Mouse (Mus musculus) limb, embryonic 11.5 days (tissue): Measurements from ENCODE around the gene C87436. TPM values are rescaled to one million over a fixed set of nuclear protein-coding genes. Genes with fewer than 3 reads are reported as not detected.
"Not testable (repeated sequence)": the region's sequence is repeated elsewhere in the genome, so short reads cannot be mapped to it uniquely, and the experiment has no call there.

Experiments used
- ATAC-seq: fragments of 200-750 bp; cut with Nextera tagmentation; 2 replicates; pipeline ENCODE4 v1.8.0; 2017; ENCODE audit warnings: low read depth; ENCODE audit not compliant: insufficient number of reproducible peaks, low FRiP score, low TSS enrichment
- DNase-seq: peaks from one replicate; pipeline ENCODE4 v3.0.0-alpha.2; 2015; ENCODE audit warnings: low spot score
- H3K27ac ChIP-seq: fragments of 300-500 bp; sonication (generic); replicated peaks from 2 replicates; pipeline ENCODE4 v1.5.1; 2014; ENCODE audit warnings: low read depth, mild to moderate bottlenecking, low read length
- H3K27me3 ChIP-seq: fragments of 300-500 bp; sonication (generic); 2 replicates; pipeline ENCODE4 v1.6.1; 2014; ENCODE audit warnings: mild to moderate bottlenecking, low read length, mixed read lengths; ENCODE audit not compliant: control insufficient read depth, insufficient read depth
- H3K36me3 ChIP-seq: fragments of 300-500 bp; sonication (generic); 2 replicates; pipeline ENCODE4 v1.6.1; 2014; ENCODE audit warnings: mild to moderate bottlenecking, low read length, moderate library complexity, mixed read lengths; ENCODE audit not compliant: control insufficient read depth, insufficient read depth
- H3K4me1 ChIP-seq: fragments of 300-500 bp; sonication (generic); 2 replicates; pipeline ENCODE4 v1.6.1; 2014; ENCODE audit warnings: low read length, mixed read lengths; ENCODE audit not compliant: control insufficient read depth, insufficient read depth
- H3K4me2 ChIP-seq: fragments of 300-500 bp; sonication (generic); 2 replicates; pipeline ENCODE4 v1.6.1; 2014; ENCODE audit warnings: low read depth, mild to moderate bottlenecking, moderate library complexity; ENCODE audit not compliant: severe bottlenecking
- H3K4me3 ChIP-seq: fragments of 300-500 bp; sonication (generic); 2 replicates; pipeline ENCODE4 v1.5.1; 2014; ENCODE audit warnings: low read depth, low read length
- H3K9ac ChIP-seq: fragments of 300-500 bp; sonication (generic); 2 replicates; pipeline ENCODE4 v1.6.1; 2014; ENCODE audit warnings: mild to moderate bottlenecking, low read length
- H3K9me3 ChIP-seq: fragments of 300-500 bp; sonication (generic); 2 replicates; pipeline ENCODE4 v1.6.1; 2016; ENCODE audit warnings: low read length; ENCODE audit not compliant: control insufficient read depth
- WGBS: fragments of 180-500 bp; shearing (Covaris S2); extraction: QIAGEN DNeasy Blood & Tissue Kit; methylation state at CpG from one replicate; pipeline ENCODE4 v1.1.7; 2014; 5-methylcytosine and 5-hydroxymethylcytosine counted together
- polyA plus RNA-seq: library from polyadenylated mRNA; unstranded; fragments of >200 nt; fragmentation: Nextera tagmentation; extraction: Ambion mirVana; gene quantifications from 2 replicates; pipeline ENCODE4 v1.2.1, GENCODE M21; 2014

The C87436 gene
- polyA plus RNA-seq, 1 experiment from 2014 or later: 23.7 TPM

DNA sequence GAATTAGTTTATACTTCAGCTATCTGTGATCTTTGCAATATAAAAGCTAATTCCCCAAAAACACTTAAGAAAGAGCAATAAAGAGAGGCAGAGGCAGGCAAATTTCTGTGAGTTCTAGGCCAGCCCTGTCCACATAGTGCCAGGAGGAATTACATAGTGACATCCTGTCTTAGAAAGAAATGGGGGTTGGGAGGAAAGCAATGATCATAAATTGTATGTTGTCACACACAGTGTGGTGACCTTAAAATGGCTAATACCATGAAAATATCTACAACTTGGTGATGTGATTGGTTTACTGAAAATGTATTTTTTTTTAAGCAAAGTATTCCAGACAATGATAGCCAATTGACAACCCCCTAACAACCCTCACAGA is 41.6 kb downstream of the C87436 start:
- no peaks in the 10 kb centered on the region for H3K9me3 ChIP-seq
- no peak overlapping the region for H3K9ac ChIP-seq
- H3K27me3 ChIP-seq: no peaks in the 10 kb centered on the region
- peak overlapping the region; percentile 91 for H3K27ac ChIP-seq
- ATAC-seq: peak; percentile 16; the same call in 1 of the 2 replicates
- no peaks in the 10 kb centered on the region for H3K36me3 ChIP-seq
- no peak overlapping the region for H3K4me3 ChIP-seq
- DNase-seq: no peak
- peaks cover 20% of the 10 kb centered on the region for H3K4me1 ChIP-seq
- H3K4me2 ChIP-seq: no peak overlapping the region

DNA sequence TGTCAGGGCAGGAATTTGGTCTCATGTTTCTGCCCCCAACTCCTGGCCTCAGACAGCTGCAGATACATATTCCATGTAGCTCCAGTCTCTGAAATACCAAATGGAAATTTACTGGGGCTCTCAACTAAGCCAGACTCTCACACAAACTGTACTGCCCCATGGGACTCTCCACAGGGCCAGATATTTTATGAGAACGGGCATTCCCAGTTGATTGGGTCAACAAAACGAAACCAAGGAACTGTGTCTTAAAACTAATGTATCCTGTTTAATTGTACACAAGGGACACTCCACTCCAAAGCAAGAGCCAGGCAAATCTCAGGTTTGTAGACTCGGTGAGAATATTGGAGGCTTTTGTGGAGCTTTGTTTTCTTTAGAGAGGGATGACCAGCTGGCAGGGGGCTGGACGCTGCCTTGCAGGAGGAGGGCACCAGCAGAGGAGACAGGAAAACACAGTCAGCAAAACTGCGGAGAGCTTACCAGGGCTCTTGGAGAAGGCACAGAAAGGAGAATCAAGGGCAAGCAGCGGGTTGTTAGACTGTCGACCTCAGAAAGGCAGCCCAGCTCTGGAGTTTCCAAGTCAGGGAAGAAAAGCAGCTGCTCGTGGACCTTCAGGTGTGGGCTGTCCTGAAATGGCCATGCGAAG is 42.1 kb downstream of the C87436 start:
- H3K36me3 ChIP-seq: no peaks in the 10 kb centered on the region
- H3K9me3 ChIP-seq: no peaks in the 10 kb centered on the region
- no peaks in the 10 kb centered on the region for H3K27me3 ChIP-seq
- WGBS: 33% methylated on average over 9 of the region's 9 CpGs
- peak; percentile 42 for DNase-seq
- H3K4me3 ChIP-seq: no peak overlapping the region
- H3K4me1 ChIP-seq: peaks cover 20% of the 10 kb centered on the region
- peak overlapping the region; percentile 91 for H3K27ac ChIP-seq
- H3K4me2 ChIP-seq: peak overlapping the region; percentile 27; the same call in 1 of the 2 replicates
- ATAC-seq: peak; percentile 58; the same call in 1 of the 2 replicates
- H3K9ac ChIP-seq: peak overlapping the region; percentile 40; the same call in 1 of the 2 replicates

DNA sequence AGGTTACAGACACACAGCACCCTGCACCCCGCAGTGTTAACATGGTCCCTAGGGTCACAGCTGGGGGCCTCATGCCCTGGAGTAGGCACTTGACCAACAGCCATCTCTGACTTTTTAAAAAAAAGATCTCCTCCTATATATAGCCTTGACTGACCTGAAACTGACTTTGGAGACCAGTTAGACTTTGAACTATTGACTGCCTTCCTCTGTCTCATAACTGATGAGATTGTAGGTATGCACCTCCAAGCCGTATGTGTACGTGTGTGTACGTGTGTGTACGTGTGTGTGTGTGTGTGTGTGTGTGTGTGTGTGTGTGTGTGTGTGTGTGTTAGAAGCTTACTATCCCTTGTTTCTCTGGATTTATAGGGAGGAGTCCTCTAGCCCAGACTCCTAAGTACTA is 43.7 kb downstream of the C87436 start:
- ATAC-seq: no peak
- no peak for DNase-seq
- H3K4me1 ChIP-seq: peaks cover 20% of the 10 kb centered on the region
- no peaks in the 10 kb centered on the region for H3K9me3 ChIP-seq
- H3K27me3 ChIP-seq: no peaks in the 10 kb centered on the region
- H3K36me3 ChIP-seq: no peaks in the 10 kb centered on the region
- H3K4me2 ChIP-seq: no peak overlapping the region
- H3K9ac ChIP-seq: no peak overlapping the region
- H3K27ac ChIP-seq: no peak overlapping the region
- no peak overlapping the region for H3K4me3 ChIP-seq
- WGBS: 90% methylated on average over 5 of the region's 5 CpGs

DNA sequence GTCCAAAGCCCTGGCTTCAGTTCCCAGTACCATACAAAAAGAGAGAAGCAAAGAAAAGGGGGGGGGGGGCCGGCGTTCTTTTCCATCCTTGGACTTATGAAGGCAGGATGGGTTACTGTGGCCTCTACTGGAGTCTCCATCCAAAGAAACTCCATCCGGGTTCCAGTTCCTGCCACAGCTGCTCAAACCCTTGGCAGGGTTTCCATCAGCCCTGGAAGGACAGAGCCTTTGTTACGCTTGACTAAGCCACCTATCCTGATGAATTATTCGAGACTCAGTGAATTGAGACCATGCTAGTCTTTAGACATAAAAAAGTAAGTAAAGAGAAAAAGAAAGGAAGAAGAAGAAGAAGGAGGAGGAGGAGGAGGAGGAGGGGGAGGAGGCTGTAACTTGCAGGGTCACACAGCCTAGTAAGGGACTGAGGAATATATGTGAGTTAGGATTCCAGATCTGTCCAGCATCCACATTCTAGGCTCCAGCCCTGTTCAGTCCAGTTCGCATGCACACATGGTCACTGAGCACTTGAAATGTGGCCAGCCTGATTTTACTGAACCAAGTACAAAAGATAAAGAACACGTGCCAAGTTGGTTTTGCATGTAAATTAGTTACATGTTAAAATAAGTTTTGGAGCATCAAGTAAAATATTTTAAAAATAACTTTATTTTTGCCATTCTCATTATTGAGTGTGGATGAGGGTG is 47.9 kb downstream of the C87436 start:
- Histone ChIP-seq H3K9me3 (no peaks in the 10 kb centered on the region), H3K36me3 (no peaks in the 10 kb centered on the region), H3K4me2 (no peak overlapping the region), H3K4me3 (no peak overlapping the region), H3K9ac (no peak overlapping the region), H3K27ac (no peak overlapping the region), H3K4me1 (peaks cover 8% of the 10 kb centered on the region; the same call in 1 of the 2 replicates), H3K27me3 (no peaks in the 10 kb centered on the region)
- DNase-seq (no peak), ATAC-seq (no peak)
- 90% methylated on average over 7 of the region's 7 CpGs for WGBS

DNA sequence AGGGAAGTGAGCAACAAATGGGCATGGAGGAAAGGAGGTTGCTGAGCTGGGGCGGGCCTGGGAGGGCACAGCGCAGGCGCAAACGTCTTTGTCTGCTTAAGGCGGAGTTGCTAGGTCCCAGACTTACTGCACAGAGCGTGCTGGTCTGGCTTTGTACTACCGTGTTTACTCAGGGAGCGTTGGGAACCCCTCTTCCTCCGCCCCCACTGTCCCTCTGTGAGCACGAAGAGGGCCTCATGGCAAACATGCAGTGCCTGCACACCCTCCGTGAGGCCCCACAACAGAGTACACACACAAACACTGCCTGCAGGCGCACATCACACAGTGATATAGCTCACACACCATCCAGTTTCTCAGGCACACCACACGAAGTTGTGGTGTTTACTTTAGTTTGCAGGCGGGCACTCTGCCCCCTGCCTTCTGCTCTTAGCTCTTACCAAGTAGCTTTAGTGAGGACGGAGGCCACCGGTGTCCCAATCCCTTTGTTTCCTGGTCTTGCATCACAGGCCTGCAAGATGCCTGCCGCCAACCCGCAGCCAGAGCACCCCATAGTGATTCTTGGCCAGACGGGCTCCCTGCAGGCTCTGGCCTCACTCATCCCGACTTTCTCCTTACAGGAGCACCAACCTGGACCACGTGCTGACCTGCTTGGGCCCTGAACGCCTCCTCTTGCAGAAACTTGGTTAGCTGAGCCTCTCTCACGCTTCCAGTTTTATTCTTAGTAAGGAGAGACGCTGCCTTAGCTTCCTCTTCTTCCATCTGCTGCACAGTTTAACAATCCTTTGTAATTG is 49.4 kb downstream of the C87436 start:
- no peaks in the 10 kb centered on the region for H3K36me3 ChIP-seq
- WGBS: 14% methylated on average over 24 of the region's 24 CpGs
- H3K27me3 ChIP-seq: no peaks in the 10 kb centered on the region
- H3K4me2 ChIP-seq: peak overlapping the region; percentile 10; the same call in 1 of the 2 replicates
- H3K4me1 ChIP-seq: peaks cover 8% of the 10 kb centered on the region; the same call in 1 of the 2 replicates
- H3K4me3 ChIP-seq: no peak overlapping the region
- no peaks in the 10 kb centered on the region for H3K9me3 ChIP-seq
- peak; percentile 79 for DNase-seq
- peak; percentile 83 for ATAC-seq
- H3K9ac ChIP-seq: peak overlapping the region; percentile 66
- peak overlapping the region; percentile 91 for H3K27ac ChIP-seq

DNA sequence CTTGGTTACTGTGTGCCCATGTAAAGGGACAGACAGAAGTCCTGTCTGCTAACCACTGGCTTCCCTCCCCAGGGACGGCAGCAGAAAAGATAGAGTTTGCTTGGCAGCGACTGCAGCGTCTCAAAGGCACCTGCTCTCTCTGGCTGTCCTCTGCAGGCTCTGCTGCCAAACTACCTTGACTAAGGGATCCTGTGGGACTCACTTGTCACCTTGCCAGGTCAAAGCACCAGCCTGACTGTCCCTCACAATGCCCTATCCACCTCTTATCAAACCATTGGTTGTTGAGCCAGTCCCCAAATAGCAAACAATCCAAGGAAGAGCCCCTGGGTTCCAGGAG is 49.9 kb downstream of the C87436 start:
- Histone ChIP-seq H3K9me3 (no peaks in the 10 kb centered on the region), H3K27me3 (no peaks in the 10 kb centered on the region), H3K36me3 (no peaks in the 10 kb centered on the region), H3K4me3 (no peak overlapping the region), H3K4me1 (peaks cover 8% of the 10 kb centered on the region; the same call in 1 of the 2 replicates), H3K27ac (peak overlapping the region; percentile 91), H3K4me2 (no peak overlapping the region), H3K9ac (peak overlapping the region; percentile 66)
- DNase-seq (no peak), ATAC-seq (no peak)
- WGBS: 61% methylated on average over 3 of the region's 3 CpGs

DNA sequence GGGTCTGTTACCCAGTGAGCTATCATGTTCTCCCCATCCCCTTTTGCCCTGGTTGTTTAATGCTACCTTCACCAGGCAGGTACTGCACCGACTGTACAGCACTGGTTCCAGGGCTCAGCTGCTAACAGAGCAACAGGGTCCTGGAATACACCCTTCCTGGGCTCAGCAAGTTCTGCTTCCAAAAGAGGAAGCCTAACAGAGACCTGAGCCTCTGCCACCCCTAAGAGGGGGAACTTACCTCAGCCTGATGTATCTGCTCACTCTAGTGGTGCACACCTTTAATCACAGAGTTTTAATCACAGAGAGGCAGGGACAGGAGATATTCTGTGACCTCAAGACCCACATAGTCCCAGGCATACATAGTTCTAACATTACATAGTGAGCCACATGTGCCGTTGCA is 51.8 kb downstream of the C87436 start:
- no peak overlapping the region for H3K9ac ChIP-seq
- no peaks in the 10 kb centered on the region for H3K9me3 ChIP-seq
- no peak overlapping the region for H3K27ac ChIP-seq
- no peaks in the 10 kb centered on the region for H3K27me3 ChIP-seq
- no peaks in the 10 kb centered on the region for H3K36me3 ChIP-seq
- no peak overlapping the region for H3K4me3 ChIP-seq
- WGBS: 96% methylated on average over 2 of the region's 2 CpGs
- no peak overlapping the region for H3K4me2 ChIP-seq
- H3K4me1 ChIP-seq: peaks cover 12% of the 10 kb centered on the region
- ATAC-seq (no peak), DNase-seq (no peak)

DNA sequence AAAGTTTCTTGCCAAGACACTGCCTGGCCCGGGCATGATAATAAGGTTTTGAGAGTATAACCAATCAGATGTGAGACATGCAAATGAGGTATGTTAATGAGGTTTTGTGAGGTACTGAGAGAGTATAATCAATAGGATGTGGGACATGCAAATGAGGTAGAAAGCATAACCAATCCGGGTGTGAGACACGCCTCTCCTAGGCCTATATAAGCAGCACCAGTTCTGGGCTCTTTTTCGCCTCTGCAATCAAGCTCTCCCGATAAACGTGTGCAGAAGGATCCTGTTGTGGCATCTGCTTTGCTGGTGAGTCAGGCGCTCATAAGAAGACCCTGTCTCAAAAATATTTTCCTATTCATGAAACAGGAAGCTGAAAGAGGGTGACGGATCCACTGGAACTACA is 52.2 kb downstream of the C87436 start:
- peaks cover 12% of the 10 kb centered on the region for H3K4me1 ChIP-seq
- not testable (repeated sequence) for H3K27ac ChIP-seq, H3K9ac ChIP-seq, H3K27me3 ChIP-seq, H3K4me3 ChIP-seq, H3K36me3 ChIP-seq, H3K4me2 ChIP-seq, ATAC-seq, DNase-seq, H3K9me3 ChIP-seq
- 93% methylated on average over 8 of the region's 8 CpGs for WGBS
